Mouse (Mus musculus) lung, embryonic 16.5 days (tissue): Measurements from ENCODE around the gene Fuz. TPM values are rescaled to one million over a fixed set of nuclear protein-coding genes. Genes with fewer than 3 reads are reported as not detected.
A peak's percentile ranks its signal among the peaks of the same experiment; 100 is the strongest.

Experiments
- ATAC-seq: fragments of 200-750 bp; cut with Nextera tagmentation; 2 replicates; pipeline ENCODE4 v1.8.0; 2017; ENCODE audit warnings: low read depth, mild to moderate bottlenecking, moderate library complexity
- H3K27ac ChIP-seq: fragments of 300-500 bp; sonication (generic); 2 replicates; pipeline ENCODE4 v1.5.1; 2014; ENCODE audit warnings: mild to moderate bottlenecking, control low read depth, low read length
- H3K27me3 ChIP-seq: fragments of 300-500 bp; sonication (generic); 2 replicates; pipeline ENCODE4 v1.6.1; 2014; ENCODE audit warnings: low read depth, low read length, mixed read lengths; ENCODE audit not compliant: control insufficient read depth, insufficient read depth
- H3K36me3 ChIP-seq: fragments of 300-500 bp; sonication (generic); 2 replicates; pipeline ENCODE4 v1.6.1; 2014; ENCODE audit warnings: low read length; ENCODE audit not compliant: control insufficient read depth, insufficient read depth
- H3K4me1 ChIP-seq: fragments of 300-500 bp; sonication (generic); replicated peaks from 2 replicates; pipeline ENCODE4 v1.6.1; 2014; ENCODE audit warnings: low read length, mixed read lengths; ENCODE audit not compliant: control insufficient read depth, insufficient read depth
- H3K4me2 ChIP-seq: fragments of 300-500 bp; sonication (generic); 2 replicates; pipeline ENCODE4 v1.6.1; 2014; ENCODE audit warnings: low read depth, low read length, control low read depth
- H3K4me3 ChIP-seq: fragments of 300-500 bp; sonication (generic); 2 replicates; pipeline ENCODE4 v1.5.1; 2014; ENCODE audit warnings: mild to moderate bottlenecking, low read length, control low read depth
- H3K9ac ChIP-seq: fragments of 300-500 bp; sonication (generic); 2 replicates; pipeline ENCODE4 v1.6.1; 2014; ENCODE audit warnings: low read length, control low read depth
- H3K9me3 ChIP-seq: fragments of 300-500 bp; sonication (generic); 2 replicates; pipeline ENCODE4 v1.6.1; 2016; ENCODE audit warnings: low read length; ENCODE audit not compliant: control insufficient read depth
- WGBS: fragments of 180-500 bp; shearing (Covaris S2); extraction: QIAGEN DNeasy Blood & Tissue Kit; methylation state at CpG from one replicate; pipeline ENCODE4 v1.1.7; 2014; 5-methylcytosine and 5-hydroxymethylcytosine counted together
- polyA plus RNA-seq: library from polyadenylated mRNA; unstranded; fragments of >200 nt; fragmentation: Nextera tagmentation; extraction: Ambion mirVana; gene quantifications from 2 replicates; pipeline ENCODE4 v1.2.1, GENCODE M21; 2015

Fuz gene
- polyA plus RNA-seq, 1 experiment from 2014 or later = 24.3 TPM

DNA sequence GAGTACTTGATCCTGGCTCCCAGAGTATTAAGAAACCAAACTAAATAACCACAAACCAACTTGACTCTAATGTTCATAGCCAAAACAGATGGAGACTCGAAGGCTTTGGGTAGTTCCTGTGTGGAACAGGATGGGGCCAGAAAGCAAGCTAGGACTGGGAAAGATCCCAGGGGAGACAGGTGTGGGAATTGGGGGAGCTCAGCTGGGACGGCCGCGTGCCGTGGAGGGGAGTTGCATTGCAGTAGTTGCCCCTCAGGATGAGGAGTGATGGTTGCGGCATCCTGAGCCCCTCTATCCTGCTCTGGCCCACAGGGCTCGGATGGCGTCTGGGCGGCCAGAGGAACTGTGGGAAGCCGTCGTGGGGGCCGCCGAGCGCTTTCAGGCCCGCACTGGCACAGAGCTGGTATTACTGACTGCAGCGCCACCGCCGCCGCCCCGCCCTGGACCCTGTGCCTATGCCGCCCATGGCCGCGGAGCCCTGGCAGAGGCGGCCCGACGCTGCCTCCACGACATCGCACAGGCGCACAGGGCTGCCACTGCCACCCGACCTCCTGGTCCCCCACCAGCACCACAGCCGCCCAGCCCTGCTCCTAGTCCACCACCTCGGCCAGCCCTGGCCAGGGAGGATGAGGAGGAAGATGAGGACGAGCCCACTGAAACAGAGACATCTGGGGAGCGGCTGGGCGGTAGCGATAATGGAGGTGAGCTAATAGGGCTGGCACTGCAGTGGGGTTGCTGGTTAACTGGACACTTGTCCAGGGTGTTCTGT is 43.4 kb upstream of the Fuz start:
- Histone ChIP-seq H3K4me3 (no peak overlapping the region), H3K9me3 (no peaks in the 10 kb centered on the region), H3K4me2 (no peak overlapping the region), H3K27ac (no peak overlapping the region), H3K4me1 (peaks cover 40% of the 10 kb centered on the region), H3K36me3 (peaks cover 5% of the 10 kb centered on the region; the same call in 1 of the 2 replicates), H3K9ac (no peak overlapping the region), H3K27me3 (no peaks in the 10 kb centered on the region)
- ATAC-seq = no peak
- WGBS = 89% methylated on average over 30 of the region's 36 CpGs

- Histone ChIP-seq H3K36me3 (peaks cover 5% of the 10 kb centered on the region; the same call in 1 of the 2 replicates), H3K9ac (no peak overlapping the region; the same call in 1 of the 2 replicates), H3K4me2 (no peak overlapping the region), H3K4me3 (no peak overlapping the region), H3K27ac (no peak overlapping the region), H3K9me3 (no peaks in the 10 kb centered on the region), H3K27me3 (no peaks in the 10 kb centered on the region), H3K4me1 (peaks cover 38% of the 10 kb centered on the region)
- 85% methylated on average over 2 of the region's 2 CpGs for WGBS
- no peak for ATAC-seq
These were observed 42.8 kb upstream of the Fuz start for GRCm38 (mm10) chr7:44853065-44853464.

DNA sequence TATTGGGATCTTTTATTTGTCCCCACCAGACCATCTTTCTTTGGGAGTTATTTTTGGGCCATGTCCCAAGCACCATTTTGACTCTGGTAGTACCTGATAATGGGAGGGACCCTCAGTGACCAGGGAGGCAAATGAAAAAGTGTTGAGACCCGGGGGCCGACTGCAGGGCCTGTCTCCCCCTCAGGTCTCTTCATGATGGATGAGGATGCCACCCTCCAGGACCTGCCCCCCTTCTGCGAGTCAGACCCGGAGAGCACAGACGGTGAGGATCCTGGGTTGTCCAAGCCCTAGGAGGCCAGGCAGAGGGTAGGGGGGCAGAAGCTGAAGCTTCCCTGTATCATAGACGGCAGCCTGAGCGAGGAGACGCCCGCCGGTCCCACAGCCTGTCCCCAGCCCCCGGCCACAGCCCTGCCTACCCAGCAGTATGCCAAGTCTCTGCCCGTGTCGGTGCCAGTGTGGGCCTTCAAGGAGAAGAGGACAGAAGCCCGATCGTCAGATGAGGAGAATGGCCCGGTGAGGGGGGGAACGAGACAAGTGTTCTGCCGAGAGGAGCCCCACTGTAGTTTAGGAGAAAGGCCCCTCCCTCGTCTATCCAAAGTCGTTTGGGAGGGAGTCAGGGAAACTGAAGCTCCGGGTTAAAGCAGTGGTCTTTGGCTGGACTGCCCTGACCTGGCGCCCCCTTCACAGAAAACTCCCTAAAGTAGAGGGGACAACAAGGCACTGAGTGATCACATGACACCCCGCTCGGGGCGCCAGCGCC is 42.1 kb upstream of the Fuz start:
- 20% methylated on average over 26 of the region's 26 CpGs for WGBS
- H3K9me3 ChIP-seq = no peaks in the 10 kb centered on the region
- peaks cover 42% of the 10 kb centered on the region for H3K4me1 ChIP-seq
- peak overlapping the region; percentile 87 for H3K4me2 ChIP-seq
- no peaks in the 10 kb centered on the region for H3K27me3 ChIP-seq
- peak overlapping the region; percentile 74 for H3K9ac ChIP-seq
- H3K36me3 ChIP-seq = peaks cover 5% of the 10 kb centered on the region; the same call in 1 of the 2 replicates
- no peak for ATAC-seq
- H3K4me3 ChIP-seq = peak overlapping the region; percentile 59
- H3K27ac ChIP-seq = peak overlapping the region; percentile 98

DNA sequence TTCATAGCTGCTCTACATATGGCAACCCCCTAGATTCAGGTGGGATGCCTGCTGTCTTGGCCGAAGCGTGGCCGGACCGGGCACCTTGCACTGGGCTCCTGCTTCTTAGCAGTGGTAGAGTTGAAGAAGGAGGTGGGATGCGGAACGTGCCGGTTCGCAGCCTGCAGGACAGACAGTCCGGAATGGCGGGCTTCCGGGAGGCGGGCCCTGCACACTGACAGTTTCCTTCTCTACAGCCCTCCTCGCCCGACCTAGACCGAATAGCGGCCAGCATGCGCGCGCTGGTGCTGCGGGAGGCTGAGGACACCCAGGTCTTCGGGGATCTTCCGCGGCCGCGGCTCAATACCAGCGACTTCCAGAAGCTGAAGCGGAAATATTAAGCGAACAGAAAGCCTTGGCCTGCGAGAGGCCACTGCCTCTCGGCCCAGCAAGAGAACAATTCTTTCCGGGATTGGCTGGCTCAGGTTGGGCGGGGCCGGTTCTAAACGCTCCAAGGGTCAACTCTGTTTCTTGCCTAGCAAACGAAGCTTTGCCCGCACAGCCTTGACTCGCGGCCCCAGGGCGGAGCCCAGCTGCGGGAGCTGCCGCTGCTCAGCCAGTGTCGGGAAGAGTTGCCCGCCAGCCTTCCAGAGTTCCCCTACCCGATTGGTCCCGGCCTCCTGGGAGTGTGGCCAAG is 41.4 kb upstream of the Fuz start:
- ATAC-seq = peak; percentile 62
- Histone ChIP-seq H3K36me3 (peaks cover 5% of the 10 kb centered on the region; the same call in 1 of the 2 replicates), H3K27ac (peak overlapping the region; percentile 98), H3K4me3 (peak overlapping the region; percentile 59), H3K9me3 (no peaks in the 10 kb centered on the region), H3K4me1 (peaks cover 42% of the 10 kb centered on the region), H3K27me3 (no peaks in the 10 kb centered on the region), H3K4me2 (peak overlapping the region; percentile 87), H3K9ac (peak overlapping the region; percentile 74)
- under 1% methylated on average over 45 of the region's 45 CpGs for WGBS

DNA sequence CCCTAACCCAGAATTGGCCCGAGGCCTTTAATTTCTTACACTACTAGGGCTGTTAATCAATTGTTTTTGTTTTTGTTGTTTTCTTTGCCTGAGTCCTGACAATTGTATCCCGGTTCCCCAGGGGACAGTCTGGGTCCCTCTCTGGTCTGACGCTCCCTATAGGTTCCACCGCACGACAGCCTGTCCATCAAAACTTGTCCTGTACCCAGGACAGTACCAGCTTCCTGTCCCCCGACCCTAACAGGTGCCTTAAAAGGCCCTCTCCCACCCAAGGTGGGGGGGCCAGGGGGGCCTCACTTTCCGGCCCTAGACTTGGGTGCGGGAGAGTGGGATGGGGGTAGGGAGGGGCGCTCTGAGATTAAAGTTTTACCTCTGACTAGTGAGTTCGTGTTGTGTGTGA is 40.8 kb upstream of the Fuz start:
- Histone ChIP-seq H3K4me2 (peak overlapping the region; percentile 87), H3K27me3 (no peaks in the 10 kb centered on the region), H3K9ac (peak overlapping the region; percentile 74), H3K4me1 (peaks cover 42% of the 10 kb centered on the region), H3K9me3 (no peaks in the 10 kb centered on the region), H3K4me3 (peak overlapping the region; percentile 59), H3K27ac (peak overlapping the region; percentile 98), H3K36me3 (peaks cover 5% of the 10 kb centered on the region; the same call in 1 of the 2 replicates)
- 44% methylated on average over 10 of the region's 10 CpGs for WGBS
- ATAC-seq = peak; percentile 0; the same call in 1 of the 2 replicates

GRCm38 (mm10) chr7:44856265-44856916 is 39.5 kb upstream of the Fuz start:
- peak overlapping the region; percentile 76 for H3K9ac ChIP-seq
- peaks cover 39% of the 10 kb centered on the region for H3K4me1 ChIP-seq
- 59% methylated on average over 9 of the region's 9 CpGs for WGBS
- H3K36me3 ChIP-seq = peaks cover 5% of the 10 kb centered on the region; the same call in 1 of the 2 replicates
- no peaks in the 10 kb centered on the region for H3K27me3 ChIP-seq
- no peaks in the 10 kb centered on the region for H3K9me3 ChIP-seq
- ATAC-seq = no peak
- peak overlapping the region; percentile 85 for H3K27ac ChIP-seq
- peak overlapping the region; percentile 76 for H3K4me2 ChIP-seq
- H3K4me3 ChIP-seq = peak overlapping the region; percentile 65

DNA sequence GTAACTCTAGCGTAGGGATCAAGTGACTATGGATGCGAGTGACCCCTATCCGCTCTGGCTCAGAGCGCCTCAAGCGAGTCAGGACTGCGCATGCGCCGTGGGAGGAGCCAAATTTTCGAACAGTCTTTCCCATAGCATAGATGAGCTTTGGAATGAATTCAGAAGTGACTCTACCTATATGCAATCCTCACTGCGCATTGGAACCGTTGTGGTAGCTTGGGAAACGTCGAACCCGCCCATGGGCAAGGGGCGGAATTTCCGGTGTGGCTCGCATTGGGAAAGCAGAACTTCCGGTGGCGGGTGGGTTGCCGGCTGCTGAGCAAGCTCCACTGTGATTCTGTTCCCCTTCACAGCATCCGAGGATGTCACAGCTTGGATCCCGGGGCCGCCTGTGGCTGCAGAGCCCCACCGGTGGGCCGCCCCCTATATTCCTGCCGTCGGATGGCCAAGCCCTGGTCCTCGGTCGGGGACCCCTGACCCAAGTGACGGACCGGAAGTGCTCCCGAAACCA is 38.8 kb upstream of the Fuz start, which contains the start of gene Pnkp:
Gene Pnkp (plus strand): TSS at position 98 of the 511 bp plus-strand sequence.
- H3K27ac ChIP-seq = peak within 1 kb of the TSS; percentile 85
- no peaks in the 10 kb centered on the region for H3K9me3 ChIP-seq
- H3K36me3 ChIP-seq = peaks cover 5% of the 10 kb centered on the region; the same call in 1 of the 2 replicates
- H3K9ac ChIP-seq = peak within 1 kb of the TSS; percentile 76
- WGBS = under 1% methylated on average over 32 of the region's 32 CpGs
- H3K27me3 ChIP-seq = no peaks in the 10 kb centered on the region
- peak; percentile 30 for ATAC-seq
- H3K4me2 ChIP-seq = peak within 1 kb of the TSS; percentile 76
- peak within 1 kb of the TSS; percentile 65 for H3K4me3 ChIP-seq
- peaks cover 39% of the 10 kb centered on the region for H3K4me1 ChIP-seq

DNA sequence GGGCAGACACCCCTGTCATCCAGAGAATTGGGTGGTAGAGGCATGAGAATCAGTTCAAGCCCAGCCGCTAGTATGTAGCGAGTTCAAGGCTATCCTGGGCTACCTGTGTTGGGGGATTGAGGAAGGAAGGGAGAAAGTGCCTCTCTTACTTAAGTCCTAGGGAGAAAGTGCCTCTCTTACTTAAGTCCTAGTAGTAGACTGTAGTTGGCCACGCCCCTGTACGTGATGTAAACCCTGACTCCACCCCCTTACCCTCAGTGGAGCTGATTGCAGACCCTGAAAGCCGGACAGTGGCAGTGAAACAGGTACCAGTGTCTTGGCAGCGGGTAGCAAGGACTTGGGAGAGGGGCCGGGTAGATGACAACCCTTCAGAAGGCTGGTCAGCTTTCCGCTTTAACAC is 38.0 kb upstream of the Fuz start:
- peak overlapping the region; percentile 76 for H3K4me2 ChIP-seq
- peaks cover 10% of the 10 kb centered on the region for H3K36me3 ChIP-seq
- no peak for ATAC-seq
- WGBS = 27% methylated on average over 8 of the region's 8 CpGs
- peak overlapping the region; percentile 65 for H3K4me3 ChIP-seq
- peak overlapping the region; percentile 76 for H3K9ac ChIP-seq
- no peaks in the 10 kb centered on the region for H3K27me3 ChIP-seq
- peaks cover 38% of the 10 kb centered on the region for H3K4me1 ChIP-seq
- peak overlapping the region; percentile 85 for H3K27ac ChIP-seq
- no peaks in the 10 kb centered on the region for H3K9me3 ChIP-seq
